Mouse (Mus musculus): Measurements from ENCODE around the gene Cap2. TPM values are rescaled to one million over a fixed set of nuclear protein-coding genes. Genes with fewer than 3 reads are reported as not detected.

Cap2 gene
- polyA plus RNA-seq, 1 experiment from 2014 or later, result 4.3 TPM

GRCm38 (mm10) chr13:46619633-46620032 lies 118.0 kb downstream of the Cap2 start:
- 53% methylated on average over 11 of the region's 11 CpGs for WGBS
- H3K9ac ChIP-seq, result no peak overlapping the region
- no peak for ATAC-seq (ENCODE audit: low read depth)
- no peak overlapping the region for H3K4me3 ChIP-seq
- peak overlapping the region; percentile 13; the same call in 1 of the 2 replicates for H3K4me2 ChIP-seq
- 0 out of 2 replicates have a peak, but pooled peaks cover 3% of the 10 kb centered on the region for H3K9me3 ChIP-seq
- H3K27me3 ChIP-seq, result no peaks in the 10 kb centered on the region
- peaks cover 7% of the 10 kb centered on the region for H3K4me1 ChIP-seq (replicated peaks)
- H3K27ac ChIP-seq (replicated peaks), result no peak overlapping the region
- no peaks in the 10 kb centered on the region for H3K36me3 ChIP-seq

GRCm38 (mm10) chr13:46620964-46621757 lies 119.5 kb downstream of the Cap2 start:
- no peak overlapping the region for H3K27ac ChIP-seq (replicated peaks)
- H3K27me3 ChIP-seq, result no peaks in the 10 kb centered on the region
- H3K9ac ChIP-seq, result no peak overlapping the region
- no peak overlapping the region for H3K4me2 ChIP-seq
- H3K4me3 ChIP-seq, result no peak overlapping the region
- H3K36me3 ChIP-seq, result no peaks in the 10 kb centered on the region
- no peak for ATAC-seq (ENCODE audit: low read depth)
- H3K9me3 ChIP-seq, result 0 out of 2 replicates have a peak, but pooled peaks cover 3% of the 10 kb centered on the region
- WGBS, result 86% methylated on average over 7 of the region's 7 CpGs
- H3K4me1 ChIP-seq (replicated peaks), result peaks cover 7% of the 10 kb centered on the region

- H3K27ac ChIP-seq (replicated peaks), result no peak overlapping the region
- no peak overlapping the region for H3K4me2 ChIP-seq
- no peak overlapping the region for H3K9ac ChIP-seq
- no peaks in the 10 kb centered on the region for H3K27me3 ChIP-seq
- ATAC-seq (ENCODE audit: low read depth), result no peak
- H3K36me3 ChIP-seq, result no peaks in the 10 kb centered on the region
- H3K9me3 ChIP-seq, result 0 out of 2 replicates have a peak, but pooled peaks cover 3% of the 10 kb centered on the region
- 0 out of 2 replicates have a peak, but pooled peaks cover 4% of the 10 kb centered on the region for H3K4me1 ChIP-seq (replicated peaks)
- no peak overlapping the region for H3K4me3 ChIP-seq
- 85% methylated on average over 9 of the region's 9 CpGs for WGBS
Measured at GRCm38 (mm10) chr13:46626608-46627007, 125.0 kb downstream of the Cap2 start.

- no peak overlapping the region for H3K27ac ChIP-seq (replicated peaks)
Measured at GRCm38 (mm10) chr13:46627841-46628240, 126.2 kb downstream of the Cap2 start.

GRCm38 (mm10) chr13:46629391-46629790 lies 127.7 kb downstream of the Cap2 start:
- ATAC-seq (ENCODE audit: low read depth), result no peak
- no peaks in the 10 kb centered on the region for H3K9me3 ChIP-seq
- WGBS, result 82% methylated on average over 6 of the region's 6 CpGs
- H3K4me2 ChIP-seq, result no peak overlapping the region
- no peaks in the 10 kb centered on the region for H3K36me3 ChIP-seq
- H3K4me1 ChIP-seq (replicated peaks), result peaks cover 22% of the 10 kb centered on the region
- no peak overlapping the region for H3K9ac ChIP-seq
- no peak overlapping the region for H3K4me3 ChIP-seq
- no peaks in the 10 kb centered on the region for H3K27me3 ChIP-seq
- no peak overlapping the region for H3K27ac ChIP-seq (replicated peaks)

More at GRCm38 (mm10) chr13:46627841-46628240, 126.2 kb downstream of the Cap2 start:
- H3K4me1 ChIP-seq (replicated peaks), result 0 out of 2 replicates have a peak, but pooled peaks cover 7% of the 10 kb centered on the region
- H3K27me3 ChIP-seq, result no peaks in the 10 kb centered on the region
- H3K4me2 ChIP-seq, result no peak overlapping the region
- no peak overlapping the region for H3K4me3 ChIP-seq
- H3K9me3 ChIP-seq, result 0 out of 2 replicates have a peak, but pooled peaks cover 3% of the 10 kb centered on the region
- no peak overlapping the region for H3K9ac ChIP-seq
- no peak for ATAC-seq (ENCODE audit: low read depth)
- H3K36me3 ChIP-seq, result no peaks in the 10 kb centered on the region
- WGBS, result 83% methylated on average over 10 of the region's 10 CpGs

- 63% methylated on average over 4 of the region's 4 CpGs for WGBS
- H3K9me3 ChIP-seq, result 0 out of 2 replicates have a peak, but pooled peaks cover 2% of the 10 kb centered on the region
- H3K4me2 ChIP-seq, result no peak overlapping the region
- H3K4me3 ChIP-seq, result no peak overlapping the region
- H3K4me1 ChIP-seq (replicated peaks), result peaks cover 23% of the 10 kb centered on the region
- H3K9ac ChIP-seq, result no peak overlapping the region
- H3K27ac ChIP-seq (replicated peaks), result 0 out of 2 replicates have a peak overlapping the region, but pooled peaks have one; percentile 15
- no peaks in the 10 kb centered on the region for H3K27me3 ChIP-seq
- peaks cover 4% of the 10 kb centered on the region; the same call in 1 of the 2 replicates for H3K36me3 ChIP-seq
- ATAC-seq (ENCODE audit: low read depth), result no peak
Measured at GRCm38 (mm10) chr13:46632796-46633195, 131.1 kb downstream of the Cap2 start.

GRCm38 (mm10) chr13:46633320-46634132 lies 131.9 kb downstream of the Cap2 start:
- WGBS, result 22% methylated on average over 18 of the region's 18 CpGs
- Histone ChIP-seq H3K9ac (peak overlapping the region; percentile 56), H3K27ac (replicated peaks) (peak overlapping the region; percentile 79), H3K4me1 (replicated peaks) (peaks cover 23% of the 10 kb centered on the region), H3K4me3 (peak overlapping the region; percentile 18; the same call in 1 of the 2 replicates), H3K27me3 (no peaks in the 10 kb centered on the region), H3K4me2 (peak overlapping the region; percentile 47), H3K36me3 (peaks cover 4% of the 10 kb centered on the region; the same call in 1 of the 2 replicates), H3K9me3 (0 out of 2 replicates have a peak, but pooled peaks cover 3% of the 10 kb centered on the region)
- ATAC-seq (ENCODE audit: low read depth), result peak; percentile 89

- no peak overlapping the region for H3K4me3 ChIP-seq
- 31% methylated on average over 6 of the region's 6 CpGs for WGBS
- 0 out of 2 replicates have a peak, but pooled peaks cover 3% of the 10 kb centered on the region for H3K9me3 ChIP-seq
- H3K36me3 ChIP-seq, result peaks cover 4% of the 10 kb centered on the region; the same call in 1 of the 2 replicates
- 0 out of 2 replicates have a peak overlapping the region, but pooled peaks have one; percentile 39 for H3K9ac ChIP-seq
- peak overlapping the region; percentile 47 for H3K4me2 ChIP-seq
- H3K27ac ChIP-seq (replicated peaks), result peak overlapping the region; percentile 79
- ATAC-seq (ENCODE audit: low read depth), result peak; percentile 83
- no peaks in the 10 kb centered on the region for H3K27me3 ChIP-seq
- H3K4me1 ChIP-seq (replicated peaks), result peaks cover 23% of the 10 kb centered on the region
Measured at GRCm38 (mm10) chr13:46634133-46634488, 132.5 kb downstream of the Cap2 start.

GRCm38 (mm10) chr13:46640608-46641468 lies 139.2 kb downstream of the Cap2 start:
- H3K4me2 ChIP-seq, result no peak overlapping the region
- no peak overlapping the region for H3K9ac ChIP-seq
- H3K9me3 ChIP-seq, result peaks cover 10% of the 10 kb centered on the region
- no peak overlapping the region for H3K4me3 ChIP-seq
- ATAC-seq (ENCODE audit: low read depth), result no peak
- H3K27ac ChIP-seq (replicated peaks), result no peak overlapping the region
- H3K27me3 ChIP-seq, result no peaks in the 10 kb centered on the region
- WGBS, result 87% methylated on average over 10 of the region's 10 CpGs
- peaks cover 4% of the 10 kb centered on the region; the same call in 1 of the 2 replicates for H3K36me3 ChIP-seq
- no peaks in the 10 kb centered on the region for H3K4me1 ChIP-seq (replicated peaks)

GRCm38 (mm10) chr13:46642318-46642717 lies 140.7 kb downstream of the Cap2 start:
- H3K27me3 ChIP-seq, result no peaks in the 10 kb centered on the region
- H3K4me2 ChIP-seq, result no peak overlapping the region
- no peak overlapping the region for H3K27ac ChIP-seq (replicated peaks)
- no peak overlapping the region for H3K4me3 ChIP-seq
- no peak overlapping the region for H3K9ac ChIP-seq
- WGBS, result 87% methylated on average over 4 of the region's 4 CpGs
- ATAC-seq (ENCODE audit: low read depth), result no peak
- peaks cover 10% of the 10 kb centered on the region for H3K9me3 ChIP-seq
- no peaks in the 10 kb centered on the region for H3K4me1 ChIP-seq (replicated peaks)
- H3K36me3 ChIP-seq, result no peaks in the 10 kb centered on the region

- Histone ChIP-seq H3K9me3 (peaks cover 7% of the 10 kb centered on the region), H3K9ac (no peak overlapping the region), H3K4me1 (replicated peaks) (no peaks in the 10 kb centered on the region), H3K4me2 (no peak overlapping the region), H3K36me3 (no peaks in the 10 kb centered on the region), H3K27ac (replicated peaks) (no peak overlapping the region), H3K4me3 (no peak overlapping the region), H3K27me3 (no peaks in the 10 kb centered on the region)
- WGBS, result 89% methylated on average over 6 of the region's 6 CpGs
- ATAC-seq (ENCODE audit: low read depth), result no peak
Measured at GRCm38 (mm10) chr13:46644175-46644574, 142.5 kb downstream of the Cap2 start.

Data from neural tube, embryonic 13.5 days (tissue).